Mouse (Mus musculus) hindbrain, embryonic 11.5 days (tissue): ENCODE measurements around the gene Lmx1a. TPM values are rescaled to one million over a fixed set of nuclear protein-coding genes. Genes with fewer than 3 reads are reported as not detected.

Experiments used
- ATAC-seq: fragments of 200-750 bp; cut with Nextera tagmentation; 2 replicates; pipeline ENCODE4 v1.8.0; 2017; ENCODE audit warnings: mild to moderate bottlenecking, moderate TSS enrichment, moderate library complexity; ENCODE audit not compliant: low FRiP score
- DNase-seq: peaks from one replicate; pipeline ENCODE4 v3.0.0-alpha.2; 2015; ENCODE audit warnings: low spot score
- H3K27ac ChIP-seq: fragments of 300-500 bp; sonication (generic); 2 replicates; pipeline ENCODE4 v1.5.1; 2014; ENCODE audit warnings: mild to moderate bottlenecking, low read depth, low read length
- H3K27me3 ChIP-seq: fragments of 300-500 bp; sonication (generic); 2 replicates; pipeline ENCODE4 v1.6.1; 2014; ENCODE audit warnings: mild to moderate bottlenecking, low read length, moderate library complexity, mixed read lengths; ENCODE audit not compliant: control insufficient read depth, insufficient read depth
- H3K36me3 ChIP-seq: fragments of 300-500 bp; sonication (generic); 2 replicates; pipeline ENCODE4 v1.6.1; 2014; ENCODE audit warnings: mild to moderate bottlenecking, low read length, moderate library complexity, mixed read lengths; ENCODE audit not compliant: control insufficient read depth, insufficient read depth
- H3K4me1 ChIP-seq: fragments of 300-500 bp; sonication (generic); replicated peaks from 2 replicates; pipeline ENCODE4 v1.6.1; 2014; ENCODE audit warnings: low read length, mixed read lengths; ENCODE audit not compliant: control insufficient read depth, insufficient read depth
- H3K4me2 ChIP-seq: fragments of 300-500 bp; sonication (generic); replicated peaks from 2 replicates; pipeline ENCODE4 v1.6.1; 2014; ENCODE audit warnings: mild to moderate bottlenecking, low read depth, low read length
- H3K4me3 ChIP-seq: fragments of 300-500 bp; sonication (generic); 2 replicates; pipeline ENCODE4 v1.5.1; 2014; ENCODE audit warnings: low read depth, low read length
- H3K9ac ChIP-seq: fragments of 300-500 bp; sonication (generic); 2 replicates; pipeline ENCODE4 v1.6.1; 2014; ENCODE audit warnings: low read depth, low read length
- H3K9me3 ChIP-seq: fragments of 300-500 bp; sonication (generic); 2 replicates; pipeline ENCODE4 v1.6.1; 2016; ENCODE audit warnings: low read length; ENCODE audit not compliant: control insufficient read depth
- WGBS: fragments of 180-500 bp; shearing (Covaris S2); extraction: QIAGEN DNeasy Blood & Tissue Kit; methylation state at CpG from one replicate; pipeline ENCODE4 v1.1.7; 2014; 5-methylcytosine and 5-hydroxymethylcytosine counted together
- polyA plus RNA-seq: library from polyadenylated mRNA; unstranded; fragments of >200 nt; fragmentation: Nextera tagmentation; extraction: Ambion mirVana; gene quantifications from 2 replicates; pipeline ENCODE4 v1.2.1, GENCODE M21; 2014

Lmx1a gene
- polyA plus RNA-seq, 1 experiment from 2014 or later: 5.6 TPM

DNA sequence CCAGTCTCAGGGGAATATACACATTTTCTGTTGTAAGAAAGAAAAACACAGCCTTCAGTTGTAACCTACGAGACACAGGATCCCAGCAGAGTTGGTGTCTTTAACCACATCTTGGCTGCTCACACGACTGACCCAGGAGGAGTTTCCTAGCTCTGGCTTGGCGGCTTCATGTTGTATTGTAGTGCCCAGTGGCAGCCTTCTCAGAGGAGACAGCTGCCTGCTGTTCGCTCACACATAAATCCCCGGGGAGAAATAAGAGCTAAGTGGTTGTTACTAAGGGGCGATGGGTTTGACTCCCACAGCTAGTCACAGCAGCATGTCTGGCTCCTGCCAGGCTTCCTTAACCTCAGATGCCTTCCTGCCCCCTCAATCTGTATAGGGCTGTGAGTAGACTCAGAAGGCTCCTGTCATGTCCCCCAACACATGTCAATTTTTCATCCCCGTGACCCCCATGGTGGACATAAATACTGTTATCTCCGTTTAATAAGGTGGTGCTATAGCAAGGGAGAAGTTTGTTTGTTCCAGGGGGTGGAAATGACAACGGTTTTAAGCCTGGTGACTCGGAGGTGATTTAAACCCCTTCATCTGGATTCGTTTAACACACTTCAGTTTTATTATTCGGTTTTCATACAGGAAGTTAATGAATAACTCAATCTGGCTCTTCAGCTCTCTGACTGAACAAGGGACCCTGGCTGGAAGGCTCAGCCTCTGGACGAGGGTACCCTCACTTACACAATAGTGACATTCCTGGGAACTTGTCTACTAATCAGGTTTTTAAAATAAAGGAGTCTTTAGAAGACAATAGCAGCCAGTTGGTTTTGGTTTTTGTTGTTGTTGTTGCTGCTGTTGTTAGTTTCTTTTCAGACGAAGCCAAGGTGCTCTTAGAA, 65.8 kb downstream of the Lmx1a start:
- no peak for ATAC-seq
- no peaks in the 10 kb centered on the region for H3K4me1 ChIP-seq
- H3K4me3 ChIP-seq: no peak overlapping the region
- 16% methylated on average over 14 of the region's 14 CpGs for WGBS
- H3K36me3 ChIP-seq: no peaks in the 10 kb centered on the region
- no peak overlapping the region for H3K9ac ChIP-seq
- no peaks in the 10 kb centered on the region for H3K9me3 ChIP-seq
- DNase-seq: no peak
- H3K27ac ChIP-seq: no peak overlapping the region
- H3K27me3 ChIP-seq: peaks cover 4% of the 10 kb centered on the region; the same call in 1 of the 2 replicates
- H3K4me2 ChIP-seq: no peak overlapping the region

DNA sequence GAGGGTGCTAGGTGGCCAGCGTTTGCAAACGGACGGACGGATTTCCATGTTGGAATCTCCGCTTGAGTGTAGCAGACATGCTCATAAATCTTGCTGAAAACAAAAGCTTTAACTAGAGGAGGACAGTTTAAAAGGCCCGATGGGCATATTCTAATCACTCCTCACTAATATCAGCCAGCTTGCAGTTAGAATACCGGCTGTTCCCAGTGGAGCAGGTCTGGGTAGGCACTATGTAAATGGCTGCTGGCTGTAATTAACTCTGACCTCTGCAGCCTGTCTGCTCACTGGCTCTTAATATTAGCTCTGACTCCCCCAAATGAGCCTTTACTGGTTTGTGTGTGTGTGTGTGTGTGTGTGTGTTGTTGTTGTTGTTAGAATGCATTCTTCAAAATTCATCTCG, 69.2 kb downstream of the Lmx1a start:
- Histone ChIP-seq H3K4me1 (0 out of 2 replicates have a peak, but pooled peaks cover 3% of the 10 kb centered on the region), H3K4me3 (no peak overlapping the region), H3K27me3 (peaks cover 7% of the 10 kb centered on the region; the same call in 1 of the 2 replicates), H3K27ac (no peak overlapping the region), H3K4me2 (no peak overlapping the region), H3K36me3 (no peaks in the 10 kb centered on the region), H3K9ac (no peak overlapping the region), H3K9me3 (no peaks in the 10 kb centered on the region)
- no peak for DNase-seq
- no peak; the same call in 1 of the 2 replicates for ATAC-seq
- WGBS: 60% methylated on average over 8 of the region's 8 CpGs

DNA sequence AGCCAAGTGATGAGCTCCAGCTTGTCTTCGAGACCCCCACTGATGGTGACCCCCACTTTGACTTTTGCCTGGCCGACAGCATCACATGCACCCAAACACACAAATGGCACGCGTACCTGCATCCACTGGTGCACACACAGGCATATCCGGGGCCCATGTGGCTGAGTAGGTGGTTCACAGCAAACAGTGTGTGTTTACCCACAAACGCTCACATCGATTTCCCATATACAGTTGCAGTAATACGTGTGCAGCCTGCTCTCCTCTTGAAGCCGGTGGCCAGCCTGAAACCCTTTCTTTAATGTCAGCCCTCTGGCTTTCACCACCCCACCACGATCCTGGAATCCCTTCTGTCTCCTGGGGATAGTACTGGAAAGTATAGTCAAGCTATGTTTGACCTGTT, 71.3 kb downstream of the Lmx1a start:
- Histone ChIP-seq H3K4me2 (no peak overlapping the region), H3K9me3 (no peaks in the 10 kb centered on the region), H3K36me3 (no peaks in the 10 kb centered on the region), H3K9ac (no peak overlapping the region), H3K4me3 (no peak overlapping the region), H3K27ac (no peak overlapping the region), H3K27me3 (peaks cover 9% of the 10 kb centered on the region; the same call in 1 of the 2 replicates), H3K4me1 (0 out of 2 replicates have a peak, but pooled peaks cover 3% of the 10 kb centered on the region)
- ATAC-seq (no peak), DNase-seq (no peak)
- 89% methylated on average over 10 of the region's 10 CpGs for WGBS

DNA sequence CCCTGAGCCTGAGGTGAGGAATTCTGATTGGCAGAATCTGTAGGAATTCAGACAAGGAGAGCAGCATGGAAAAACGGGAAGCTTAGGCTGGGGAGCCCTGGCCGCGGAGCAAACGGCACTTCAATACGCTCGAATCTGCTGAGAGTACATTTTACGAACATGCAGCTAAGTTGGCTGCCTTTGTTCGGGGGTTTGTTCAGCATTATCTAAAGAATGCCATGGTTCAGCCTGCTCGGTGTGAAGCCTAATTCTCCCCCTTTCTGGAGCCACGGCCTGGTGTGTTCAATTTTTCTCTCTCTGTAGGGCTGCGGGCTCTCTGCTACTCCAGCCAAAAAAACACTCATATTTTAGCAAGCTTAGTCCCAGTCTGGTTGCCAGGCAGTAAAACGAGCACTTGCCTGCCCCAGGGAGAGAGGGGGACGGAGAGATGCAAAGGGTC, 72.8 kb downstream of the Lmx1a start:
- DNase-seq: peak; percentile 49
- 7% methylated on average over 13 of the region's 13 CpGs for WGBS
- Histone ChIP-seq H3K27me3 (peaks cover 11% of the 10 kb centered on the region; the same call in 1 of the 2 replicates), H3K4me2 (no peak overlapping the region), H3K9ac (0 out of 2 replicates have a peak overlapping the region, but pooled peaks have one; percentile 17), H3K27ac (no peak overlapping the region), H3K4me3 (no peak overlapping the region), H3K4me1 (0 out of 2 replicates have a peak, but pooled peaks cover 3% of the 10 kb centered on the region), H3K36me3 (no peaks in the 10 kb centered on the region), H3K9me3 (no peaks in the 10 kb centered on the region)
- peak; percentile 62; the same call in 1 of the 2 replicates for ATAC-seq

DNA sequence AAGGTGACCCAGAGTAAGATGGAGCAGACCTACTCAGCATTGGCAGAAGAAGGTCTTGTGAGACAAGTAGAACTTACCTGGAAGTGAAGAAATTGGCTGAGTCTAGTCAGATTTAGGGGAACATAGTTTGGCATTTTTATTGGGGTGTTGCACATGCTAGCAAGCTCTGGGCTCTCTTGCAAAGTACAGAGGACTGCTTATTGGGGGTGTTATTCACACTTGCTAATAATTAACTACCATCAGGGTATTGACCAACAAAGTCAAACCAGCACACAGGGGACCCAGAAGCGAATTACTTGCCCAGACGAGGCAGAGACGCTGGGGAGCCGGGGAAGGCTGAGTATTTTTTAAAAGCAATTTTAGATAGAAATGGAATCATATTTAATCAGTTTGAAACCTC, 77.6 kb downstream of the Lmx1a start:
- Histone ChIP-seq H3K36me3 (no peaks in the 10 kb centered on the region), H3K4me3 (no peak overlapping the region), H3K27ac (no peak overlapping the region), H3K9me3 (no peaks in the 10 kb centered on the region), H3K4me2 (no peak overlapping the region), H3K27me3 (0 out of 2 replicates have a peak, but pooled peaks cover 4% of the 10 kb centered on the region), H3K4me1 (0 out of 2 replicates have a peak, but pooled peaks cover 1% of the 10 kb centered on the region), H3K9ac (no peak overlapping the region)
- WGBS: 83% methylated on average over 4 of the region's 4 CpGs
- ATAC-seq (no peak), DNase-seq (no peak)

DNA sequence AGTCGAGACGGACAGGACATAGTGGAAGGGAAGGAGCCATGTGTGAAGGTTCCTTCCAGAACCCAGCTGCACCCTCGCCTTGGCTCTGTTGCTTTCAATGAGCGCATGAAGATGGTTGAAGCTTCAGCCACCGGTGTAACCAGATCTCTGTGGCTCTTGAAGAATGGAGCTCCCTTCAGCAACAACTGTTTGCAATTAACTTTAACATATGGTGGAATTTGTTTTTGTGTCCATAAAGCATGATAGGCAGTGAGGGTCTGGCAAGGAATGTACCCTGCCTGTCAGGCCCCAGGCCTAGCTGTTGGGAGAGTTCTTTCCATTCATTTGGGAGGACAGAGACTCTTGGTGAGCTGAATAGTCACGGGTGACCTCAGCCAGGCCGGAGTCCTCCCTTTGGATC, 81.4 kb downstream of the Lmx1a start:
- no peak for DNase-seq
- Histone ChIP-seq H3K9ac (no peak overlapping the region), H3K4me2 (no peak overlapping the region), H3K9me3 (no peaks in the 10 kb centered on the region), H3K4me3 (no peak overlapping the region), H3K36me3 (no peaks in the 10 kb centered on the region), H3K4me1 (no peaks in the 10 kb centered on the region), H3K27me3 (0 out of 2 replicates have a peak, but pooled peaks cover under 1% of the 10 kb centered on the region), H3K27ac (no peak overlapping the region)
- WGBS: 78% methylated on average over 7 of the region's 7 CpGs
- no peak for ATAC-seq

DNA sequence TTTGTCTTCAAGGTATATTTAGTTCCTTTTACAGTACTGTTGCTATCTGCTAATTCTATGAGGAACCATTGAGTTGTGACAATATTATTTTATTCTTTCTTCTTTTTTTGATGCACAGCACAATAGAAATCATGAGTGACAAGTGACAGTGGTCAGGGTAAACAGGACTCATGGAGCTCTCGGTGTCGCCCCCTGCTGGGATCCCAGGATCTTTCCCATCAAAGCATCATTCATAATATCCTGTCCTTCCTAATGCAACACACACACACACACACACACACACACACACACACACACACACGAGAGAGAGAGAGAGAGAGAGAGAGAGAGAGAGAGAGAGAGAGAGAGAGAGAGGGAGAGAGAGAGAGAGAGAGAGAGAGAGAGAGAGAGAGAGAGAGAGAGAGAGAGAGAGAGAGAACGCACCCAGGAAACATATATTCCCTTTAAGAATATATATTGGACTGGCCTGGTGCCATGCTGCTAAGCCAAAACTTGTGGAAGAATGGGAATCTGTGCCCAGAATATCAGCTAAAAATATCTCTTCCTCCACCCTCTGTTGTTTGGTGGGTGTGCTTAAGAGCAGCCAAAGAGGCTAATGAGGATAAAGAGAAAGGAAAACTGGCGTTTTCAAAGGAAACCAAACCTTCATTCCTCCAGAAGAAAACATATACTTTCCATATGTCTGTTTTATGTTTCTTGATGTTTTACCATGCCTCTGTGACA, 90.9 kb downstream of the Lmx1a start:
- H3K27ac ChIP-seq: no peak overlapping the region
- H3K4me1 ChIP-seq: 0 out of 2 replicates have a peak, but pooled peaks cover 2% of the 10 kb centered on the region
- H3K4me3 ChIP-seq: no peak overlapping the region
- no peak overlapping the region for H3K4me2 ChIP-seq
- DNase-seq: no peak
- WGBS: 76% methylated on average over 4 of the region's 5 CpGs
- no peaks in the 10 kb centered on the region for H3K9me3 ChIP-seq
- H3K36me3 ChIP-seq: no peaks in the 10 kb centered on the region
- no peaks in the 10 kb centered on the region for H3K27me3 ChIP-seq
- ATAC-seq: no peak
- no peak overlapping the region for H3K9ac ChIP-seq

DNA sequence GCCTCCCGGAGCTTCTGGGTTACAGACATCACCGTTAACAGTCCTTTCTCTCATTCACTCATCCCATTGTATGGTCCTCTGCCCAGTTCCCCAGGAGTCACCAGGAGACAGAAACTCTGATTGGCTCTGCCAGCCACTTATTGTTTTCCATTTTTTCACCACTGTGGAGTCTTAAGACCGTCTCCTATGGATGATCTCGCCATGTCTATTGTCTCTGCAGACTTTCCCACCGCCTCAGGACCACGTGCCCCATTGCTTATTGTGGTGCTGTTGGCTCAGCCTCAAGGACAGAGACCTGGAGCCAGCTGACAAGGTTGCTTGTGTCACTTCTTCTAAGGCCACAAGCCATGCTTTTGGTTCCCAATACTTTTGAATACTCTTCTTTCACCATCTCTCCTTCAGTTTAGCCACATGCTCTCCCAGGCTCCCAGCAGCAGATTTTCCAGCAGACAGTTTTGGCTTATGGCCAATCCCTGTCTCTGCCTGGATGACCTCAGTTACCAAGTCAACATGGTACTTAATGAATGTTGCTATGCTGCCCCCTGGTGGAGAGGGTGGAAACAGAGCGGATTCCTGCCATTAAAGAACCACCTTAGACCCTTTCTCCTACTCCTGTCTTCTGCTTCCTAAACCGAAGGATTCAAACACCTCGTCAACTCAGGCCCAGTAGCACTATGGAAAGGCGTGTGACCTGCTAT, 92.9 kb downstream of the Lmx1a start:
- Histone ChIP-seq H3K27me3 (no peaks in the 10 kb centered on the region), H3K9ac (no peak overlapping the region), H3K9me3 (no peaks in the 10 kb centered on the region), H3K4me3 (no peak overlapping the region), H3K36me3 (no peaks in the 10 kb centered on the region), H3K4me1 (0 out of 2 replicates have a peak, but pooled peaks cover 2% of the 10 kb centered on the region), H3K4me2 (no peak overlapping the region), H3K27ac (no peak overlapping the region)
- peak; percentile 84 for DNase-seq
- 0 out of 2 replicates have a peak, but pooled peaks have one; percentile 51 for ATAC-seq
- 44% methylated on average over 10 of the region's 10 CpGs for WGBS
